Mouse (Mus musculus): ENCODE measurements around the gene Tmem163. TPM values are rescaled to one million over a fixed set of nuclear protein-coding genes. Genes with fewer than 3 reads are reported as not detected.
A peak's percentile ranks its signal among the peaks of the same experiment; 100 is the strongest.

Tmem163 gene
- not detected in 2 replicates for total RNA-seq (2012; rRNA removed)
- polyA plus RNA-seq (2012; ENCODE audit: insufficient read depth in 1 of 2, insufficient read length in 2 of 2, low read depth in 1 of 2, low replicate concordance in 2 of 2, missing spikeins in 1 of 2), result not detected

DNA sequence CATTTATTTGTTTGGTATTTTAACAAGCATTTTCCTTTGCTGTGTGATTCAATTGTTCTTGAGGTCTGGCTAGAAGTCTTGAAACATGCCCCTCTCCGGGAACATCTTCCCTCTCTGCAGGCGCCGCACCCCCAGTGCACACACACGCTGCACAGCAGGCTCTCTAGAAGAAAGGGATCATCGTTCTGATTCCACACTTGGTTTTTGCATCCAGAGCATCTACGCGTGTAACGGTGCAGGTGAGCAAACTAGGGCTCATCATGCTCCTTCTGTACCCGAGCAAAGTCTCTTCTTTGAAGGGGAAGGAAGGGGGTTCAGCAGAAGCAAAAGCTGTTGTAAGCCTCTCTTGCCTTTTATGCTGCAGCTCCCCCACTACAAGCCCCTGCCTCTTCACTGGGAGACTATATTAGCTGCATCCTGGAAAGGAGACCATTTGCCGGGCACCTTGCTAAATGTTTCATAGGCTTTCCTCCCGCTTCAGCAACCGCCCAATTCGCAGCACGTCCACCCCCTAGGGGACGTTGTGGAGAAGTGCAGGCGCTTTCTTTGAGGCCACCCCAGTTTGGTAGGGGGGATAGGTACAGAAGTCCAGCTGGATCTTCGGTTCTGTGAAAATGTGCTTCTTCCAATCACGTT lies at the start of gene Tmem163:
Gene Tmem163 (minus strand): TSS at position 51 of the 636 bp plus-strand sequence.
- TF ChIP-seq POLR2AphosphoS2 (IDR thresholded peaks at IDR 0.05; ENCODE audit: low read length), result no peak
- TF ChIP-seq RCOR1 (IDR thresholded peaks at IDR 0.05; ENCODE audit: low read depth, low read length), result no peak
- no peak for TF ChIP-seq TCF12 (IDR thresholded peaks at IDR 0.05; ENCODE audit: low read depth, low read length)
- peak; percentile 57 for TF ChIP-seq SMC3 (IDR thresholded peaks at IDR 0.05; ENCODE audit: low read depth, low read length)
- TF ChIP-seq NELFE (IDR thresholded peaks at IDR 0.05; ENCODE audit: low read depth, low read length), result no peak
- no peak for TF ChIP-seq HCFC1 (IDR thresholded peaks at IDR 0.05; ENCODE audit: low read depth, low read length)
- no peak for TF ChIP-seq GATA1 (IDR thresholded peaks at IDR 0.05; ENCODE audit: low read depth, low read length)
- TF ChIP-seq CTCF (IDR thresholded peaks at IDR 0.05 in 2 of 3, conservative IDR thresholded peaks at IDR 0.05 in 1 of 3; ENCODE audit: control insufficient read depth in 1 of 3, insufficient read depth in 1 of 3, low read depth in 2 of 3, low read length in 3 of 3, poor library complexity in 1 of 3, severe bottlenecking in 1 of 3), result peak; percentile 63 to 70 (median 63)
- TF ChIP-seq CHD1 (IDR thresholded peaks at IDR 0.05; ENCODE audit: low read depth, low read length), result no peak
- TF ChIP-seq MAX (IDR thresholded peaks at IDR 0.05; ENCODE audit: low read length), result no peak
- 0 out of 2 replicates have a peak, but pooled peaks have one; percentile 8 for TF ChIP-seq ZC3H11A (IDR thresholded peaks at IDR 0.05; ENCODE audit: low read depth, low read length)
- TF ChIP-seq RAD21 (IDR thresholded peaks at IDR 0.05; ENCODE audit: low read depth, low read length), result peak; percentile 52
- H3K27ac ChIP-seq (ENCODE audit: control insufficient read depth, low read depth, low read length), result no peak within 1 kb of the TSS
- H3K4me3 ChIP-seq (ENCODE audit: control insufficient read depth in 1 of 2, insufficient read depth in 1 of 2, low read depth in 2 of 2, low read length in 2 of 2), result no peak within 1 kb of the TSS
- H3K79me2 ChIP-seq (ENCODE audit: control insufficient read depth, insufficient read depth, low read length, poor library complexity), result no peaks in the 10 kb centered on the region
- no peaks in the 10 kb centered on the region for H3K36me3 ChIP-seq (ENCODE audit: control insufficient read depth in 1 of 2, insufficient read depth in 2 of 2, low read length in 2 of 2)
- DNase-seq (ENCODE audit: low read depth, low spot score), result peak; percentile 37
- H3K9me3 ChIP-seq (replicated peaks; ENCODE audit: insufficient read depth, low read length), result no peaks in the 10 kb centered on the region
- no peaks in the 10 kb centered on the region for H3K4me1 ChIP-seq (ENCODE audit: control insufficient read depth in 1 of 2, insufficient read depth in 2 of 2, low read length in 2 of 2)
- peaks cover 0 to 2% of the 10 kb centered on the region in 2 experiments; a peak in 1 of 4 replicates for H3K27me3 ChIP-seq (ENCODE audit: control insufficient read depth in 1 of 2, insufficient read depth in 2 of 2, low read length in 2 of 2)
- H3K9ac ChIP-seq (ENCODE audit: control insufficient read depth, low read depth, low read length, poor library complexity, severe bottlenecking), result no peak within 1 kb of the TSS

DNA sequence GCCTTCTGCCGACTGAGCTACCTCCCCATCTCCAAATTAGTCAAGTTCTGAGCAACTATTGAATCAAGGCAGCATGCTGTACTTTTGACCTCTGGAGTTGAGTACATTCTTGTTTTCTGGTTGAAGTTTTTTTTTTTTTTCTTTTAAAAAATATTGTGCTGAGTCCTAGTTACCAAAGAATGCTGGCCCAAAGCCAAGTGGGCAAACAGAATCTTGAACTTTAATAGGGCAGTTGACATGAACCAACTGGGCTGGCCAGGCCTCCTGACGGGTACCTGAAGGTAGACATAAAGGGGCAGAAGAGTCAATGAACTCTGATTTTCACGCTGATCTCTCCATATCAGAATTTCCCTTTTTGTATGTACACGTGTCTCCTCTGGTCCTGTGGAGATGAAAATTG lies 49.7 kb upstream of the Tmem163 start, which contains the start of gene Acmsd:
Gene Acmsd (plus strand): TSS at position 318 of the 400 bp plus-strand sequence.
- no peak for DNase-seq (ENCODE audit: low read depth, low spot score)

More for the DNA sequence above, 49.7 kb upstream of the Tmem163 start, which contains the start of gene Acmsd:
- TF ChIP-seq KAT2A (conservative IDR thresholded peaks at IDR 0.05; ENCODE audit: low read depth, low read length), result no peak
- TF ChIP-seq CHD2 (IDR thresholded peaks at IDR 0.05; ENCODE audit: low read length), result no peak
- TF ChIP-seq USF1 (IDR thresholded peaks at IDR 0.05; ENCODE audit: low read depth, low read length), result no peak
- no peak for TF ChIP-seq ELF1 (IDR thresholded peaks at IDR 0.05; ENCODE audit: low read depth, low read length)
- no peak for TF ChIP-seq MAZ (IDR thresholded peaks at IDR 0.05; ENCODE audit: low read depth, low read length)
- no peak for TF ChIP-seq MAFK (IDR thresholded peaks at IDR 0.05; ENCODE audit: borderline replicate concordance, low read depth, low read length)
- TF ChIP-seq ZC3H11A (IDR thresholded peaks at IDR 0.05; ENCODE audit: low read depth, low read length), result no peak
- TF ChIP-seq MXI1 (IDR thresholded peaks at IDR 0.05; ENCODE audit: low read depth, low read length), result no peak
- no peak for TF ChIP-seq ZNF384 (IDR thresholded peaks at IDR 0.05; ENCODE audit: low read depth, low read length)
- TF ChIP-seq POLR2AphosphoS5 (IDR thresholded peaks at IDR 0.05; ENCODE audit: borderline replicate concordance, low read depth, low read length), result no peak
- no peak for TF ChIP-seq NELFE (IDR thresholded peaks at IDR 0.05; ENCODE audit: low read depth, low read length)
- TF ChIP-seq ZKSCAN1 (IDR thresholded peaks at IDR 0.05; ENCODE audit: low read depth, low read length), result no peak
- TF ChIP-seq MYB (IDR thresholded peaks at IDR 0.05; ENCODE audit: low read depth, low read length), result no peak
- no peak for TF ChIP-seq SIN3A (IDR thresholded peaks at IDR 0.05; ENCODE audit: low read length)
- TF ChIP-seq JUND (IDR thresholded peaks at IDR 0.05; ENCODE audit: low read depth, low read length), result no peak
- TF ChIP-seq TAL1 (IDR thresholded peaks at IDR 0.05; ENCODE audit: low read length), result no peak
- no peak for TF ChIP-seq TBP (IDR thresholded peaks at IDR 0.05; ENCODE audit: low read depth, low read length)
- no peak for TF ChIP-seq E2F4 (IDR thresholded peaks at IDR 0.05; ENCODE audit: borderline replicate concordance, low read depth, low read length)
- no peak for TF ChIP-seq MYC (IDR thresholded peaks at IDR 0.05; ENCODE audit: low read depth, low read length)
- no peak for TF ChIP-seq POLR2AphosphoS2 (IDR thresholded peaks at IDR 0.05; ENCODE audit: low read length)
- Histone ChIP-seq H3K9me3 (replicated peaks; ENCODE audit: insufficient read depth, low read length) (no peaks in the 10 kb centered on the region), H3K4me3 (ENCODE audit: control insufficient read depth in 1 of 2, insufficient read depth in 1 of 2, low read depth in 2 of 2, low read length in 2 of 2) (no peak within 1 kb of the TSS), H3K27me3 (ENCODE audit: control insufficient read depth in 1 of 2, insufficient read depth in 2 of 2, low read length in 2 of 2) (no peaks in the 10 kb centered on the region), H3K27ac (ENCODE audit: control insufficient read depth, low read depth, low read length) (no peak within 1 kb of the TSS), H3K36me3 (ENCODE audit: control insufficient read depth in 1 of 2, insufficient read depth in 2 of 2, low read length in 2 of 2) (no peaks in the 10 kb centered on the region), H3K79me2 (ENCODE audit: control insufficient read depth, insufficient read depth, low read length, poor library complexity) (no peaks in the 10 kb centered on the region), H3K4me1 (ENCODE audit: control insufficient read depth in 1 of 2, insufficient read depth in 2 of 2, low read length in 2 of 2) (no peaks in the 10 kb centered on the region), H3K9ac (ENCODE audit: control insufficient read depth, low read depth, low read length, poor library complexity, severe bottlenecking) (no peak within 1 kb of the TSS)
